Mouse (Mus musculus) lung, postnatal 36 days (tissue): ENCODE measurements around the gene Maf.

Source experiments
- DNase-seq: peaks from one replicate; pipeline ENCODE4 v3.0.0; 2022; ENCODE audit warnings: mixed read lengths

Gene Maf

DNA sequence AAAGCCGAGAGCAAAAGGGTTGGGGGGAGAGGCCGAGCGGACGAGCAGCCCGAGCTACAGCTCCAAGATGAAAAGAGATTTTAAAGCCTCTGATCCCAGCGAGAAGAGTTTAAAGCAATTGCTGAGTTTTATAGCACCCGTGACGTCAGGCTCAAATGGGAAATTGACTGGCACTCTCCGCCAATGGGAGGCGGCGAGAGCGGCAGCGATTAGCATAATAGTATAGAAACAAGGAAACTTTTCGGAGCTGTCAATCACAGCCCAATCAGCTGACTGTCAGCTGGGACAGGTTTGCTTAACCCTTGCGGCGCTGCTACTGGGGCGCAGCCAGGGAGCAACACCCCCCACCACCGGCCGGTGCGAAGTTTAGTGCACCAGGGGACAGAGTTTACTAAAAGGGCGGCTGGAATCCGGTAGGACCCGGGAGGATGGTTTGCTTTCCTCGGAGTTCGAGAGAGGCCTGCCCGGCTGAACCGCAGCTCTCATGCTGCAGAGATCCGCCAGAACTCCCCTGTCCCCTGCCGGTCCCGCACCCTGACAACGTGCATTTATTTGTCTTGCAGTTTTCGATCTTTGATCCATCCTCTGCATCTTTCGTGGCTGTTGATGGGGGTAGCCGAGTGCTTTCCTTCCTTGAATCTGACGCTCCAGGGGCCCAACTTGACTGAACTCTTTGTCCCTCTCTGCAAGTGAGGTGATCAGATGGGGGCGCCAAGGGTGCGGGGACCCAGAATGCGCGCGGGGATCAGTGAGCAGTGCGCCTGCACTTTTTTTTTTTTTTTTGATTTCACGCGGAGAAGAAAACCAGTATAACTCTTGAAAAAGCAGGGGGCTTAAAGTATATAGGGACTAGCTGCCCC, at the start of gene Maf:
TSS of gene Maf (minus strand) at position 64 of the 860 bp plus-strand sequence.
- DNase-seq, result peak; percentile 97

DNA sequence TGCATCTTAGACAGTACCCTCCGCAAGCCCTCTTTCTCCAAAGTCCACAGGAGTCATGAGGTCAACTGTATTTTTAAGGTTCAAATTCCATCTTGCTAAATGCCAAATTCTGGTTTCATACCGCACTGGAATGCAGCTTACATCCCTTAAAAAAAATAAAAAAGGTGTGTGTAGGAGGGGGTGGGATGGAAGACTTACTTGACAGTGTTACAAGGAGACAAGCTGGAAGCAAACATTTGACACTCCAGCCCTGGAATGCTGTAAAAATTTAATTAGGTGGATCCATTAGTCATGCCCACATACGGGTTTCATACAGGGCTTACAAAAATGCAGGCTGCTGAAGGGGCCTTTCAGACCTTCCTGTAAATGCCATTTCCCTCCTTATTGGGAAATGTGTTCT, 49.4 kb upstream of the Maf start:
- DNase-seq, result no peak

DNA sequence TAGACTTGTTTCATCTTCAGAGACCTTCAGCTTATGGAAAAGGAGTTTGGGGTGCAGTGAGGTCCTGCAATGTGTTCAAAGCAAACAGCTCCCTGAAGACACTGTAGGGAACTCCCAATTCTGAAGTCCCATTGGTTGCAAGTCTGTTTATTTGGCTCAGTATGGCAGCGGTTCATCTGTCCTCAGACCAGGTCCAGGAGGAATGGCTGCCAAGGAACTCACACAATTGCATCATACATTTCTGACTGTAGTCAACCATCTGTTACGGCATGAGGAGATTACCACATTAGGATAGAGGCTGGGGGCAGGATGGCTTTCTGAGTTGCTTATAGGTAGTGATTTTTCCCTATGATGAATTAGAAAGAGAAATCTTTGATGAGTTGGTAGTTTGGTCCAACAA, 48.4 kb upstream of the Maf start:
- DNase-seq, result peak; percentile 57

DNA sequence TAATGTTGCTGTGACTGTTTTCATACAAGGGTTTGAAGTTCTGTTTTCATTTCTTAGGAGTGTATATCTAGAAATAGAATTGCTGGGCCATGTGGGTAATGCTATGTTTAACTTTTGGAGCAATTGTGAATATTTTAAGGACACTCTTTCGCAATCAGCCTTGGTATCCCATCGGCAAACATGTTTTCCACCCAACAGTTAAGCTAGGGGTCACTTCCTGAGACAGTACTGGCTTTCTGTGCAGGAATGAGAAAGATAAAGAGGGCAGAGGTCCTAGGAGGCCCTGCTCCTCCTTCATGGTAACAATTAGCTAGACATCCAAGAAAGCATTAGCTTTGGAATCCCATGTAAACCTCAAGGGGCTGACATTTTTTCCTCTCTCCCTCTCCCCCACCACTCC, 47.1 kb upstream of the Maf start:
- peak; percentile 23 for DNase-seq

DNA sequence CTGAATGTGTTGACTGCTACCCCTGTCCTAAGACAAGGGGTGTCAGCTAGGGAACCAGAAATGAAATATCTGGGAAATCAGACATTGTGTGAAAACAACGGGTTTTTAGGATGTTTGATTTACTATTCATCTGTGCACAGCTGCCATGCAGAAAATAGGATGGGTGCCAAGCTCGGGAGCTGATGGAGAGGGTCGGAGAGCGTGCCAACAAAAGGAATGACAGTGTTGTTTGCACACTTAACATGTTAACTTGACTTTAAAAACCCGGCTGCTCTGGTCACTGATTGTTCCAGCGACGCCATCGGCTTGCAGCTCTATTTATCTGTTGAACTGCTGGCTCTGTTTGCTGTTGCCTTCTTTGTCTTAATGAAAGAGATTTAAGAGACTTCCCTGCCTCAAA, 46.2 kb upstream of the Maf start:
- peak; percentile 15 for DNase-seq

DNA sequence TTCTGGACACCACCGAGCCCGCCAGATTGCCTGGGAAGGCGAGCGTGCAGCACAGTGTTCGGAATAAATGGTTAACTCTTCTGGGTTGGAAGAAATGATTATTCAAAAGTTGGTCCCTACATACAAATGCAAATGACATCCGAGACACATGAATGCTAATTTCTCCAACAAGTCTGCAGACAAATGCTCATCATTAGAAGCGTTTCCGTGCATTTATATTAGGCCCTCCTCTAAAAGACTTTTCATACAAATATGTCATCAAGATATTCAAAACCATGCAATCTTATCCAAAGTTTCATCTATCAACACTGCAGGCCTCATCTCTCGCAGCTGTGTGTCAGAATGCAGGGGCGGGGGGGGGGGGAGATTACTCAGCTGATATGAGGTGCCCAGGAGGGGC, 39.8 kb upstream of the Maf start:
- no peak for DNase-seq

DNA sequence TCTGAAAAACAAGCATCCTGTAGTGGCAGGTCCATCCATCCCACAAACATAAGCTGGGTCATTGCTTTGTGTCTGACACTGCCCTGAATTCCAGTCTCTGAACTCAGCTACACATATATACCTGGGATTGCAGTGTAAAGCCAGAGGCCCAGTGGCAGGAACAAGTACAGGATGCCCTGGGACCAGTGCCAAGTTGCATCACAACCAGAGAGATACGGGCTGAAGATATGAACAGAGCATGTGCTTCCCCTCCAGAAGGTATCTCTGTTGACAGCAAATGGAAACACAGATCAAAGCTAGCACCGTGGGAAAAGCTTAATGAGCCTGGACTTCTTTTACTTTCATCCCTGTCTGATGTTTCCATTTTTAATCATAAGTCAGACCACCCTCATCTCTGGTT, 38.1 kb upstream of the Maf start:
- no peak for DNase-seq

DNA sequence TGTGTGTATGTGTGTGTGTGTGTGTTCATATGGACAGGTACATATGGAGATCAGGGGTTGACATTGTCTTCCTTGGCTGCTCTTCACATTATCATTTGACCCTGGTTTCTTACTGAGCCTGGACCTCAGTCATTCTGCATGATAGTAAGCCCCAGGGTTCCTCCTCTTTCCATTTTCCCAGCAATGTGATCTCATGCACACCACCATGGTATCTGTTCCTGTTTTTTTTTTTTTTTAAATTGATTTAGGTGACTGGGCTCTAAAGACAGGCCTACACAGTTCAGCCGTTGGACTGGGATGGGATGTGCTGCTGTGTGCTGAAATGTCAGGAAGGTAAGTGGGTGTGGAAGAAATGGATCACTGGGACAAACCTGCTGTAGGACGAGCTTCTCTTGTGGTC, 35.8 kb upstream of the Maf start:
- DNase-seq, result no peak

DNA sequence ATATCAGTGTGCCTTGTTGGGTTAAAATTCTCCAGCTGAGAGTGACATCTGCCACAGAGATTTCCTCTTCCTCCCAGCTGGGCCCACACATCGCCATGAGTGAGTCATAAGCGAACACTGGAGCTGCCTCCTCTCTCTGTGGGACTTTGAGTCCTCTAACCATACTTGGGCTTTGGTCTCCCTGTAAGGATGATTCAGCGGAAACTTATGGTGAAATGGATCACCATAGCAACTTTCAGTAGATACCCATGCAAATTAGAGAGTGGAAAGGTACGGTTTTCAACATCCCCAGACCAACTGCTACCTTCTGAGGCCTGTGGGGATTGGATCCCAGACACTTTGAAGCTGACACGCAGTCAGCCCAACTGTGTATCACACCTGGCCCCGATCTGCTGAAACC, 35.1 kb upstream of the Maf start:
- no peak for DNase-seq

DNA sequence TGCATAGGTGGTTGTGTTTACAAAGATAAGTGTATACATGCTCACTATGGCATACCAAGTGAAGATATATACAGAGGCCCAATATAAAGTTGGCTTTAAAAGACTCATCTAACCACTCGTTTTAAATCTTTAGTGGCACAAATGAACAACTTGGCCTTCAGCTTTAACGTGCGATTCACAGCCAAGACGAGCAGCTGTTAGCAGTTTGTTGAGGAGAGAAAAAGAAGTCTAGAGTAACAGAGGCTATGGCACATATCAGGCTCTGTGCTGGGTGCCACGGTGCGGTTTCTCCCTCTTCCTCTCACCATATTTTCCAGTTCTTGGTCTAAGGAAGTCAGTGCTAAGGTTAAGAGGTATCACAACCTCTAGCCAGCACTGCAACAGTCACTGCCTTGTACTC, 34.4 kb upstream of the Maf start:
- DNase-seq, result no peak

DNA sequence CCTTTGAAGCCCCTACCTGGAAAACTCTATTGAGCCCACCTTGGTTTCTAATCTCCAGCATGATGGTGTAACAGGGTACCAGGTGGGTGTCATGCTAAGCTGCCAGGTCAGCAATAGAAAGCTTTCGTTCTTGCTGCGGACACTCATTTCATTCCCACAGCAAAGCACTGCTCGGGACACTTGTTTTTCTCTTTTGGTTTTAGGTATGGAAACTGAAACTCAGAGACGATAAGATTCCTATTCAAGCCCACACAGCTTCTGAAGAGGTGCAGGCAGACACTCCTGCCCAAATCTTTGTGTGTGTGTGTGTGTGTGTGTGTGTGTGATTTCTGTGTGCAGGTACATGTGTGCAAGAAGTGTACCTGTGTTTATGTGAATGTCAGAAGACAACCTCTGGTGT, 32.2 kb upstream of the Maf start:
- DNase-seq, result no peak

DNA sequence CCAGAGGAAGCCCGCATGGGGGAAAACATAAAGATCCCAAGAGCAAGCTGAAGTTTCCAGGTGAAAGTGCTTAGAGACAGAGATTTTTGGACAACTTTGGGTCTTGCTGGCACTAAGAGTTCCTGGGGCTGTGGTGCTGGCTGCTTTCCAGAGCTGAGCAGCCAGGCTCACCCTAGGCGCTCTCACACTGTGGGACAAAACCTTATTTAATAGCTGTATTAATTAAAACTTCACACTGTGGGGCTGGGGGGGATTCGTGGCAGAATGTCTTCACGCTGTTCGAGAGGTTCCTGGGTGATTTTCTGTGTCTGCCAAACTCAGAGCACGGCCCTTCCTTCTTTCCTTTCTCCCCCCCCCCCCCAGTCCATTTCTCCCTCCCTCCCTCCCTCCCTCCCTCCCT, 24.8 kb upstream of the Maf start:
- DNase-seq, result no peak

DNA sequence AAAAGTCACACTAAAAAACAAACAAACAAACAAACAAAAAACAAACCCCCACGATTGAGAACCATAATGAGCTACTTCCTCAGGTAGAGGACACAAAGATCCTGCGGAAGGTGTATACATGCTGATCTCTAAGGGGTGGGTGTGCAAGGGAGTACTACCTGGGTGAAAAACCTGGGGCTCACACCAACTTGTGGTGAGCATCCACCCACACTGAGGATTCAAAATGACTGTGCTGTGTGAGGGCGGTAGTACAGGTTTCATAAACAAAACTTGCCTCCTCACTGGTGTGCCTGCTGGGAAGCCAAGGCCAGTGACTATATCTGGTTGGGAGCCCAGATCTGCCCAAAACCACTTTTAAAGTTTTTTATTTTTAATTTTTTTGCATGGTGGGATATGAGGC, 19.2 kb upstream of the Maf start:
- no peak for DNase-seq

DNA sequence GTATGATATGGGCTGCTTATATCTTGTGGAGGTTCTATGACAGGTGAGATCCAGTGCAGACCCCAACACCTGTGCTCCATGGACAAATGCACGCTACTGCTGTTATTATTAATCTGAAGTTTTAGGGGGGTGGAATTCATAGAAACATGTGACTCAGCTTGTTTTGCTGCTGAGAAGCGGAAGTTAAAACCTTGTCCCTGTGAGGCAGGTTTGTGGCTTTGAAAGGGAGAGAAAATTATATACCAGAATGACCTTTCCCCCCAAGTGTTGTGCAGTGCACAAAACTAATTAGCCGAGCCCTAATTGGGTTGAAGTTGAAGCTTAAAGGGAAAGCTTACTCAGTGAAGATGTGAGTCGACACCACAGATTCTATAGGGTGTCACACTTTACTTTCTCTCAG, 18.6 kb upstream of the Maf start:
- DNase-seq, result no peak

DNA sequence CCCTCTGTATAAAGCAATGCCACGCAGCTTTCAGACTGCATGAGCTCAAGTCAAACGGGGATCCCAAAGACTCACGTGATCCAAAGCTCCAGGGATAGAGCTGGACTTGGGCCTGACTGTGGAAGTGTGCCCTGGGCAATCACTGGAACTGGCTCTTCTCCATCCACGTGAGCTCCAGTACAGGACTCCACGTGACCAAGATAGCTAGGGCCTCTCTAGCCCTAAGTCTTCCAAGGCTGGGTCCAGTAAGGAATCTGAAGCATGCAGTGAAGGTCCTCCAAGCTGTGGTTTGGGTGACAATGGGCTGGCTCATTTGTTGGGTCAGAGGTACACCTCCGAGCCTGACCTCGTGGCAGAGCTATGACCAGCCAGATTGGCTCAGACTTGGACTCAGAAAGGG, 11.5 kb upstream of the Maf start:
- DNase-seq, result peak; percentile 39

DNA sequence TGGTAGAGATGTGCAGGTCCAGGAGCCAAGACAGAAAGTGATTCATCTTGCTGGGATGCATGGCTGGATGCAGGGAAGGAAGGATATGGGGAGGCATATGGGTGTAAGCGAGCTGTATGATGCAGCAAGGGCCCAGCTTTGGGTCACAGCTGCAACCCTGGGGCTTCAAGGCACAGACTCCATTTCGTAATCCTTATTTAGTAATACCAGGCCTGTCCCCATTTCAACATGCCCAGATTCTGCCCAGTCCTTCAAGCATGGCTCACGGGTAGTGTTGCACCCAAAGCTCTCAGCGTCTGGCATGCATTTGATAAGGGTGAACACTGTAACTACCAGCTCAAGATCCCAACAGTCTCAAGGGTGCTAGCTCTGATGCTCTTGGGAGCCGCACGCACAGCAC, 11.0 kb upstream of the Maf start:
- peak; percentile 15 for DNase-seq

DNA sequence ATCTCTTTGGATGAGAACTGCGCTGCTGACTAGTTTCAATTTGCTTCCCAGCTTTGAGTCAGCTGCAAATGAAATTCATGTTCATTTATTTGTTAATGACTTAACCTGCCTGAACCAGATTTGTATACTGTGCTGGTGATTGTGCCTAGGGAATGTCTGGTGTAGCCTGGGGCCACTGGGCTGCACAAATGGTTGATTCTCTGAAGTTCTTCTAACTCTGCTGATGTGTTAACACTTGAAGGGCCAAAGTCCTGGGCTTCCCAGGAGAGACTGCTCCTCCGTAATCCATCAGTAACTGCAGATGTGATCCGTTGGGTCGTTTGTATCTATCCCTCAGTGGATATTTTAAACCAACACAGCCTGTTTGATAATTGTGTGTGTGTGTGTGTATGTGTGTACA, 7.7 kb upstream of the Maf start:
- no peak for DNase-seq

DNA sequence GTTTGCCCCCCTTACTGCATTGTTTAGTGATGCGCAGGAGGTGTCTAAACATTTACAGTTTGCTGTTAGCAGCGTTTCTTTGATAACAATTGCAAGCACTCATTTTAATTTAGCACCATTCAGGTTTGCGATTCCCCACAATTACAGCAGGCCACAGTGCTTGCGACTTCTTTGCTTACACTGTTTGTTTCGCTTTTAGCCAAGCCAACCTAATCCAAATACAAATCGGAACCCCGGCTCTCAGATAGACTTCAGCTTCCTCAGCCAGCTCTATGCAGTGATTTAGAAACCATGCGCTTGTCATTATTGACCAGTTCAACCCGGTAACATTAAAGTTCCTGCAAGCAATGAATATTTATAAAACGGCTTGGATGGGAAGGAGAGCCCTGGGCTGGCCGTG, 3.5 kb upstream of the Maf start:
- DNase-seq, result peak; percentile 6

DNA sequence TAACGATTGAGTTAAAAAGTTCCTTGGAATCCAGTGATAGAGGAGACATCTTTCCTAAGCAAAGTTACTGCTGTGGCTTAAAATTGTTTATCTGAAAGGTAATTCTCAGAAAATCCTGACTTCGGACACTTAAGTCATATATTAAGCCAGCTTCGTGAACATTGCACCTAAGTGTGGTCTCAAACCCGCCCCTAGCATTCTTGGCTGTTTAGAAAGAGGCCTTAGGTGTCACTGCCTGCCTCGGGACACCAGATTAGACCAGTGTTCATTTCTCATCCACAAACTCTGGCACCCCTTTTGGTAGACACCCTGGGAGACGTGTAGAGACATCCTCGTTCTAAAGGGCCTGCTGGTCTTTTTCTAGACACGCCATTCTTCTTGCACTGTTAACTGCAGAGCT, 2.3 kb upstream of the Maf start:
- DNase-seq, result no peak

DNA sequence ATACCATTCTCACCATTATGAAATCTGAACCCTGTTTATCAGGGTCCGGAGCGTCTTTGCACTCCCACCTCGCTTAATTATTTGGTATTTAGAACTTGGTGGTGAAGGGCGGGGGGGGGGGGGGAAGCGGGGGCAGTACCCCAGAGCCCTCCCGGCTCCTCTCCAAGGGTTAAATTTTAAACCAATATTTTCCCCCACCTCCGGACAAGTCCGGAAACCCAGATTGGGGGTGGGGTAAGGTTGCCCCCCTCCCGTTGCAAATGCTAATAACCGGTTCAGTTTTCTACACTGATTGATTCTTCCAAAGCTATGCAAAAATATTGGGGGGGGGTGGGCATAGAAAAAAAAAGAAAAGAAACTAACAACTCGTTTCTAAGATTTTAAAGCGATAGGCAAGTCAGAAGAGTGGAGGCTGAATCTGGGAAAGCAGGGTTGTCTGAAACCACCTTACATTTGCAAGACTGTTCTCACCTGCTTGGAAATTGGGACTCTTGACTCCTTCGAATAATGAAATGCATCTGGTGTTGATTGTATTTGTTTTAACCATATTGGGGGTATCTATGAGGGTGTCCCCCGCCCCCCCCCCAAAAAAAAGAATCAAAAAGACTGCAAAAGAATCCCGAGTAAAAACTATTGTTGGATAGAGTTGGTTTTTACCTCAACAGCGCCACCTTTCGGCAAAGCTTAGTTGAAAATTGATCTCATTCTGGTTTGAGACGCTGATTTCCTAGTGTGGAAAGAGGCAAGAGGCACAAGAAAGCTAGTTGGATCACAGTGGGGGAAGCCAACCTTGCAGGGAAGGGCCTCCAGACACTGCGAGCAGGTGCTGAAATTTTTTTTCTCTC, 1.6 kb upstream of the Maf start:
- peak; percentile 89 for DNase-seq

DNA sequence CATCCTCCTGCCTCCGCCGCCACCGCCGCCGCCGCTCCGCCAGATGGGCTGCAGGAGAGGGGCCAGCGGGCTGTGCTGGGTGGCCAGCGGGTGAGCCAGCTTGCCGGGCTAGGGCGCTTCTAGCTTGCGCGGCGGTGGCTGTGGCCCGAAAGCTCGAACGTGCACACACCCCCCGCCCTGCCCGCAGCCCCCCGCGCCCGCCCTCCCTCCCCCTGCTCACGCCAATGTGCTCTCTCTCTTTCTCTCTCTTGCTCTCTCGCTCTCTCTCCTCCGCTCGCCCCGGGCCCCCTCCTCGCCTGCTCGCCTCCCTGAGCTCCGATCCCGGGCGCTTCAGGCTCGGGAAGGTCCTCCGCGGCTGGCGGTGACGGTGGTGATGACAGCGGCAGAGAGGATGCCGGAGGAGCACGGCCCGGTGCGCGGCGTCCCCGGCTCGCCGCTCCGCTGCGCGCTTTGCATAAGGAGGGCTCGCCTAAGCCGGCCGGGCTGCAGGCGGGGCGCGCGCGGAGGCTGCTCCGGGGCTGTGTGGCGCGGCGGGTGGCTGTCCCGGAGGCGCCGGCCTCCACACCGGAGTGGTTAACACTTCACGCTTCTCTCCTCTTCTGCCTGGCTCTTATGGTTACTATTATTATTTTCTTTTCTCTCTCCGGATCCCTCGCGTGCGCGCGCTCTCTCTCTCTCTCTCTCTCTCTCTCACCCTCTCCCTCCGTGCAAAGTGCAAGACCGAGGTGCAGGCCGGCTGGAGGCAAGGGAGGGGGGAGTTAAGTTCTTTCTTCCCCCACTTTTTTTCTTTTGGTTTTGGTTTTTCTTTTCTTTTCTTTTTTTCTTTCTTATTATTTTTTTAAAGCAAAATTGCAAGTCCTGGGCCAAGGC, 498 bp downstream of the Maf start:
- peak; percentile 62 for DNase-seq

DNA sequence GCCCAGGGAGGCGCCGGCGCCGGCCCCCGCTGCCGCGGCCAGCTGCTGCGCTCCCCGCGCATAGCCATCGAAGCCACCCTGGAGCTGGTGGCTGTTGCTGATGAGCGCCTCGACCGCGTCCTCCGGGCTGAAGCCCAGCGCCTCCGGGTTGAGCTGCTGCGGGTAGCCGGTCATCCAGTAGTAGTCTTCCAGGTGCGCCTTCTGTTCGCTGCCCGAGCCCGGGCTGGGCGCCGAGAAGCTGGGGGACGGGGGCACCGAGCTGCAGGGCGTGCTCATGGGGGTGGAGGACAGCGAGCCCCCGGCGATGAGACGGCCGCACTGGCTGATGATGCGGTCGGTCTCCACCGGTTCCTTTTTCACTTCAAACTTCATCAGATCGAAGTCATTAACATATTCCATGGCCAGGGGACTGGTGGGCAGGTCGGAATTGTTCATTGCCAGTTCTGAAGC, 1.2 kb downstream of the Maf start:
- DNase-seq, result peak; percentile 3

DNA sequence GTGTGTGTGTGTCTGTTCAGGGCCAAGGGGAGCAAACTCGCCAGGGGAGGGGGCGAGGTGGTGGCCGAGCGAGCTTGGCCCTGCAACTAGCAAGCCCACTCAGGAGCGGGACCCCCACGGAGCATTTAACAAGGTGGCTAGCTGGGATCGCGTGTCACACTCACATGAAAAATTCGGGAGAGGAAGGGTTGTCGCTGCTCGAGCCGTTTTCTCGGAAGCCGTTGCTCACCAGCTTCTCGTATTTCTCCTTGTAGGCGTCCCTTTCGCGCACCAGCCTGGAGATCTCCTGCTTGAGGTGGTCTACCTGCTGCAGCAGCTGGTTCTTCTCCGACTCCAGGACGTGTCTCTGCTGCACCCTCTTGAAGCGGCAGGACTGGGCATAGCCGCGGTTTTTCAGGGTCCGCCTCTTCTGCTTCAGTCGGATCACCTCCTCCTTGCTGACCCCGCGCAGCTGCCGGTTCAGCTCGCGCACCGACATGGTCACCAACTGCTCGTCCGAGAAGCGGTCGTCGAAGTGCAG, 1.9 kb downstream of the Maf start:
- peak; percentile 42 for DNase-seq
